Mouse (Mus musculus) embryonic facial prominence, embryonic 14.5 days (tissue): ENCODE data around the gene Mafg. TPM values are rescaled to one million over a fixed set of nuclear protein-coding genes. Genes with fewer than 3 reads are reported as not detected.

ENCODE experiments used
- ATAC-seq: fragments of 200-750 bp; cut with Nextera tagmentation; 2 replicates; pipeline ENCODE4 v1.8.0; 2017; ENCODE audit warnings: low read depth, moderate number of reproducible peaks, moderate TSS enrichment
- DNase-seq: peaks from one replicate; pipeline ENCODE4 v3.0.0-alpha.2; 2015; ENCODE audit warnings: low spot score
- H3K27ac ChIP-seq: fragments of 300-500 bp; sonication (generic); replicated peaks from 2 replicates; pipeline ENCODE4 v1.5.1; 2014; ENCODE audit warnings: low read depth, mild to moderate bottlenecking, low read length, moderate library complexity
- H3K27me3 ChIP-seq: fragments of 300-500 bp; sonication (generic); replicated peaks from 2 replicates; pipeline ENCODE4 v1.6.1; 2014; ENCODE audit warnings: low read length; ENCODE audit not compliant: control insufficient read depth, insufficient read depth
- H3K36me3 ChIP-seq: fragments of 300-500 bp; sonication (generic); 2 replicates; pipeline ENCODE4 v1.6.1; 2014; ENCODE audit warnings: low read length, mixed read lengths; ENCODE audit not compliant: control insufficient read depth, insufficient read depth
- H3K4me1 ChIP-seq: fragments of 300-500 bp; sonication (generic); 2 replicates; pipeline ENCODE4 v1.6.1; 2014; ENCODE audit warnings: antibody characterized with exemption, low read length; ENCODE audit not compliant: control insufficient read depth, insufficient read depth
- H3K4me2 ChIP-seq: fragments of 300-500 bp; sonication (generic); 2 replicates; pipeline ENCODE4 v1.6.1; 2014; ENCODE audit warnings: low read depth, mild to moderate bottlenecking, low read length, moderate library complexity, mixed read lengths
- H3K4me3 ChIP-seq: fragments of 300-500 bp; sonication (generic); 2 replicates; pipeline ENCODE4 v1.5.1; 2014; ENCODE audit warnings: low read depth, mild to moderate bottlenecking, low read length
- H3K9ac ChIP-seq: fragments of 300-500 bp; sonication (generic); 2 replicates; pipeline ENCODE4 v1.6.1; 2014; ENCODE audit warnings: low read depth, mild to moderate bottlenecking, low read length, moderate library complexity, mixed read lengths
- H3K9me3 ChIP-seq: fragments of 300-500 bp; sonication (generic); 2 replicates; pipeline ENCODE4 v1.6.1; 2016; ENCODE audit warnings: low read length; ENCODE audit not compliant: control insufficient read depth
- WGBS: fragments of 180-500 bp; shearing (Covaris S2); extraction: QIAGEN DNeasy Blood & Tissue Kit; methylation state at CpG from one replicate; pipeline ENCODE4 v1.1.7; 2014; 5-methylcytosine and 5-hydroxymethylcytosine counted together
- polyA plus RNA-seq: library from polyadenylated mRNA; unstranded; fragments of >200 nt; fragmentation: Nextera tagmentation; extraction: Ambion mirVana; gene quantifications from 2 replicates; pipeline ENCODE4 v1.2.1, GENCODE M21; 2014

Gene Mafg
- polyA plus RNA-seq, 1 experiment from 2014 or later = 26.8 TPM

GRCm38 (mm10) chr11:120620195-120620594 is 13.2 kb downstream of the Mafg start:
- DNase-seq (no peak), ATAC-seq (no peak)
- 92% methylated on average over 14 of the region's 14 CpGs for WGBS
- Histone ChIP-seq H3K9ac (no peak overlapping the region), H3K27ac (no peak overlapping the region), H3K4me1 (peaks cover 10% of the 10 kb centered on the region), H3K4me3 (no peak overlapping the region), H3K9me3 (no peaks in the 10 kb centered on the region), H3K4me2 (no peak overlapping the region), H3K27me3 (no peaks in the 10 kb centered on the region), H3K36me3 (peaks cover 50% of the 10 kb centered on the region)

- Histone ChIP-seq H3K27me3 (no peaks in the 10 kb centered on the region), H3K4me1 (peaks cover 8% of the 10 kb centered on the region), H3K27ac (no peak overlapping the region), H3K4me2 (no peak overlapping the region), H3K36me3 (peaks cover 57% of the 10 kb centered on the region), H3K9me3 (no peaks in the 10 kb centered on the region), H3K4me3 (no peak overlapping the region), H3K9ac (no peak overlapping the region)
- no peak for DNase-seq
- 93% methylated on average over 25 of the region's 25 CpGs for WGBS
- no peak for ATAC-seq
These were observed 14.5 kb downstream of the Mafg start for GRCm38 (mm10) chr11:120618619-120619535.

- peak; percentile 95 for ATAC-seq
- peak within 1 kb of the TSS; percentile 61; the same call in 1 of the 2 replicates for H3K27ac ChIP-seq
These were observed 15.8 kb downstream of the Mafg start, which contains the start of gene Pcyt2 for GRCm38 (mm10) chr11:120617519-120618112. Pcyt2 (minus strand) TSS chr11:120617936.

GRCm38 (mm10) chr11:120616617-120617294 is 16.6 kb downstream of the Mafg start:
- H3K4me1 ChIP-seq = peaks cover 8% of the 10 kb centered on the region
- peak overlapping the region; percentile 85 for H3K4me2 ChIP-seq
- no peaks in the 10 kb centered on the region for H3K27me3 ChIP-seq
- no peak for ATAC-seq
- no peaks in the 10 kb centered on the region for H3K9me3 ChIP-seq
- H3K4me3 ChIP-seq = peak overlapping the region; percentile 88
- no peak for DNase-seq
- 40% methylated on average over 4 of the region's 4 CpGs for WGBS
- H3K27ac ChIP-seq = no peak overlapping the region
- peak overlapping the region; percentile 82 for H3K9ac ChIP-seq
- peaks cover 63% of the 10 kb centered on the region for H3K36me3 ChIP-seq

More at GRCm38 (mm10) chr11:120617519-120618112, 15.8 kb downstream of the Mafg start, which contains the start of gene Pcyt2:
- Histone ChIP-seq H3K4me2 (peak within 1 kb of the TSS; percentile 85), H3K27me3 (no peaks in the 10 kb centered on the region), H3K9ac (peak within 1 kb of the TSS; percentile 82), H3K9me3 (no peaks in the 10 kb centered on the region), H3K4me1 (peaks cover 8% of the 10 kb centered on the region), H3K36me3 (peaks cover 62% of the 10 kb centered on the region), H3K4me3 (peak within 1 kb of the TSS; percentile 88)
- peak; percentile 94 for DNase-seq
- under 1% methylated on average over 43 of the region's 56 CpGs for WGBS

GRCm38 (mm10) chr11:120615606-120616203 is 17.7 kb downstream of the Mafg start:
- no peaks in the 10 kb centered on the region for H3K27me3 ChIP-seq
- peaks cover 8% of the 10 kb centered on the region for H3K4me1 ChIP-seq
- ATAC-seq (no peak), DNase-seq (no peak)
- H3K4me2 ChIP-seq = no peak overlapping the region
- WGBS = 89% methylated on average over 11 of the region's 11 CpGs
- H3K9ac ChIP-seq = 0 out of 2 replicates have a peak overlapping the region, but pooled peaks have one; percentile 3
- no peak overlapping the region for H3K4me3 ChIP-seq
- no peaks in the 10 kb centered on the region for H3K9me3 ChIP-seq
- peaks cover 66% of the 10 kb centered on the region for H3K36me3 ChIP-seq
- H3K27ac ChIP-seq = no peak overlapping the region

GRCm38 (mm10) chr11:120615167-120615566 is 18.2 kb downstream of the Mafg start:
- 93% methylated on average over 6 of the region's 6 CpGs for WGBS

GRCm38 (mm10) chr11:120613976-120614375 is 19.4 kb downstream of the Mafg start:
- H3K4me2 ChIP-seq = no peak overlapping the region
- ATAC-seq (no peak), DNase-seq (no peak)
- no peak overlapping the region for H3K27ac ChIP-seq
- no peaks in the 10 kb centered on the region for H3K9me3 ChIP-seq
- peaks cover 4% of the 10 kb centered on the region; the same call in 1 of the 2 replicates for H3K27me3 ChIP-seq
- 88% methylated on average over 8 of the region's 8 CpGs for WGBS
- no peak overlapping the region for H3K4me3 ChIP-seq
- peaks cover 8% of the 10 kb centered on the region for H3K4me1 ChIP-seq
- H3K36me3 ChIP-seq = peaks cover 55% of the 10 kb centered on the region
- no peak overlapping the region for H3K9ac ChIP-seq

More at GRCm38 (mm10) chr11:120615167-120615566, 18.2 kb downstream of the Mafg start:
- H3K27ac ChIP-seq = no peak overlapping the region
- no peaks in the 10 kb centered on the region for H3K27me3 ChIP-seq
- no peak overlapping the region for H3K9ac ChIP-seq
- ATAC-seq (no peak), DNase-seq (no peak)
- peaks cover 65% of the 10 kb centered on the region for H3K36me3 ChIP-seq
- H3K9me3 ChIP-seq = no peaks in the 10 kb centered on the region
- peaks cover 8% of the 10 kb centered on the region for H3K4me1 ChIP-seq
- no peak overlapping the region for H3K4me2 ChIP-seq
- no peak overlapping the region for H3K4me3 ChIP-seq

GRCm38 (mm10) chr11:120613481-120613972 is 19.9 kb downstream of the Mafg start:
- WGBS = 88% methylated on average over 10 of the region's 10 CpGs
- Histone ChIP-seq H3K4me2 (no peak overlapping the region), H3K9ac (no peak overlapping the region), H3K9me3 (no peaks in the 10 kb centered on the region), H3K36me3 (peaks cover 50% of the 10 kb centered on the region), H3K4me3 (no peak overlapping the region), H3K27me3 (peaks cover 8% of the 10 kb centered on the region; the same call in 1 of the 2 replicates), H3K27ac (no peak overlapping the region), H3K4me1 (peaks cover 9% of the 10 kb centered on the region)
- no peak for DNase-seq
- ATAC-seq = no peak
